Mouse (Mus musculus): ENCODE measurements around the gene Gm20388. TPM values are rescaled to one million over a fixed set of nuclear protein-coding genes. Genes with fewer than 3 reads are reported as not detected.

The Gm20388 gene
- polyA plus RNA-seq, 1 experiment from 2014 or later: 12.4 TPM

- Histone ChIP-seq H3K4me3 (ENCODE audit: low read length) (no peak overlapping the region), H3K4me1 (ENCODE audit: control insufficient read depth, insufficient read depth, low read depth, low read length) (peaks cover 66% of the 10 kb centered on the region), H3K27me3 (replicated peaks; ENCODE audit: control insufficient read depth, insufficient read depth, low read length) (0 out of 2 replicates have a peak, but pooled peaks cover 1% of the 10 kb centered on the region), H3K4me2 (ENCODE audit: low read length) (no peak overlapping the region), H3K36me3 (ENCODE audit: control insufficient read depth, insufficient read depth, low read length) (no peaks in the 10 kb centered on the region), H3K9ac (ENCODE audit: low read depth, low read length) (no peak overlapping the region), H3K9me3 (ENCODE audit: control insufficient read depth, low read length) (no peaks in the 10 kb centered on the region), H3K27ac (ENCODE audit: low read depth, low read length) (no peak overlapping the region)
- ATAC-seq: no peak
- 69% methylated on average over 9 of the region's 9 CpGs for WGBS
These were observed 375.2 kb downstream of the Gm20388 start for GRCm38 (mm10) chr8:120285878-120286277.

GRCm38 (mm10) chr8:120288122-120288908 is 377.7 kb downstream of the Gm20388 start:
- H3K9ac ChIP-seq (ENCODE audit: low read depth, low read length): no peak overlapping the region
- peaks cover 73% of the 10 kb centered on the region for H3K4me1 ChIP-seq (ENCODE audit: control insufficient read depth, insufficient read depth, low read depth, low read length)
- no peak overlapping the region for H3K27ac ChIP-seq (ENCODE audit: low read depth, low read length)
- H3K36me3 ChIP-seq (ENCODE audit: control insufficient read depth, insufficient read depth, low read length): no peaks in the 10 kb centered on the region
- WGBS: 31% methylated on average over 21 of the region's 21 CpGs
- H3K4me2 ChIP-seq (ENCODE audit: low read length): no peak overlapping the region
- ATAC-seq: no peak
- H3K4me3 ChIP-seq (ENCODE audit: low read length): no peak overlapping the region
- H3K9me3 ChIP-seq (ENCODE audit: control insufficient read depth, low read length): no peaks in the 10 kb centered on the region
- no peaks in the 10 kb centered on the region for H3K27me3 ChIP-seq (replicated peaks; ENCODE audit: control insufficient read depth, insufficient read depth, low read length)

GRCm38 (mm10) chr8:120289191-120289590 is 378.6 kb downstream of the Gm20388 start:
- Histone ChIP-seq H3K4me1 (ENCODE audit: control insufficient read depth, insufficient read depth, low read depth, low read length) (peaks cover 75% of the 10 kb centered on the region), H3K4me3 (ENCODE audit: low read length) (no peak overlapping the region), H3K4me2 (ENCODE audit: low read length) (no peak overlapping the region), H3K9me3 (ENCODE audit: control insufficient read depth, low read length) (no peaks in the 10 kb centered on the region), H3K27me3 (replicated peaks; ENCODE audit: control insufficient read depth, insufficient read depth, low read length) (no peaks in the 10 kb centered on the region), H3K27ac (ENCODE audit: low read depth, low read length) (no peak overlapping the region), H3K36me3 (ENCODE audit: control insufficient read depth, insufficient read depth, low read length) (no peaks in the 10 kb centered on the region), H3K9ac (ENCODE audit: low read depth, low read length) (no peak overlapping the region)
- ATAC-seq: no peak
- 85% methylated on average over 7 of the region's 7 CpGs for WGBS

- H3K36me3 ChIP-seq (ENCODE audit: control insufficient read depth, insufficient read depth, low read length): no peaks in the 10 kb centered on the region
- H3K9ac ChIP-seq (ENCODE audit: low read depth, low read length): no peak overlapping the region
- 24% methylated on average over 10 of the region's 10 CpGs for WGBS
- H3K27ac ChIP-seq (ENCODE audit: low read depth, low read length): no peak overlapping the region; the same call in 1 of the 2 replicates
- peak; percentile 16; the same call in 1 of the 2 replicates for ATAC-seq
- no peak overlapping the region for H3K4me2 ChIP-seq (ENCODE audit: low read length)
- peaks cover 75% of the 10 kb centered on the region for H3K4me1 ChIP-seq (ENCODE audit: control insufficient read depth, insufficient read depth, low read depth, low read length)
- no peaks in the 10 kb centered on the region for H3K9me3 ChIP-seq (ENCODE audit: control insufficient read depth, low read length)
- H3K4me3 ChIP-seq (ENCODE audit: low read length): no peak overlapping the region
- H3K27me3 ChIP-seq (replicated peaks; ENCODE audit: control insufficient read depth, insufficient read depth, low read length): no peaks in the 10 kb centered on the region
These were observed 379.1 kb downstream of the Gm20388 start for GRCm38 (mm10) chr8:120289698-120290181.

GRCm38 (mm10) chr8:120290614-120291013 is 380.0 kb downstream of the Gm20388 start:
- H3K4me3 ChIP-seq (ENCODE audit: low read length): no peak overlapping the region
- H3K36me3 ChIP-seq (ENCODE audit: control insufficient read depth, insufficient read depth, low read length): no peaks in the 10 kb centered on the region
- 49% methylated on average over 15 of the region's 15 CpGs for WGBS
- peaks cover 75% of the 10 kb centered on the region for H3K4me1 ChIP-seq (ENCODE audit: control insufficient read depth, insufficient read depth, low read depth, low read length)
- no peaks in the 10 kb centered on the region for H3K27me3 ChIP-seq (replicated peaks; ENCODE audit: control insufficient read depth, insufficient read depth, low read length)
- no peak for ATAC-seq
- H3K9me3 ChIP-seq (ENCODE audit: control insufficient read depth, low read length): no peaks in the 10 kb centered on the region
- H3K9ac ChIP-seq (ENCODE audit: low read depth, low read length): peak overlapping the region; percentile 20; the same call in 1 of the 2 replicates
- H3K27ac ChIP-seq (ENCODE audit: low read depth, low read length): 0 out of 2 replicates have a peak overlapping the region, but pooled peaks have one; percentile 37
- no peak overlapping the region for H3K4me2 ChIP-seq (ENCODE audit: low read length)

GRCm38 (mm10) chr8:120291650-120292049 is 381.0 kb downstream of the Gm20388 start:
- no peak overlapping the region for H3K4me2 ChIP-seq (ENCODE audit: low read length)
- no peak for ATAC-seq
- H3K9me3 ChIP-seq (ENCODE audit: control insufficient read depth, low read length): no peaks in the 10 kb centered on the region
- H3K4me3 ChIP-seq (ENCODE audit: low read length): no peak overlapping the region
- H3K36me3 ChIP-seq (ENCODE audit: control insufficient read depth, insufficient read depth, low read length): no peaks in the 10 kb centered on the region
- no peak overlapping the region for H3K27ac ChIP-seq (ENCODE audit: low read depth, low read length)
- 57% methylated on average over 9 of the region's 9 CpGs for WGBS
- no peak overlapping the region for H3K9ac ChIP-seq (ENCODE audit: low read depth, low read length)
- H3K27me3 ChIP-seq (replicated peaks; ENCODE audit: control insufficient read depth, insufficient read depth, low read length): no peaks in the 10 kb centered on the region
- peaks cover 74% of the 10 kb centered on the region for H3K4me1 ChIP-seq (ENCODE audit: control insufficient read depth, insufficient read depth, low read depth, low read length)

GRCm38 (mm10) chr8:120292316-120293107 is 381.9 kb downstream of the Gm20388 start:
- Histone ChIP-seq H3K4me1 (ENCODE audit: control insufficient read depth, insufficient read depth, low read depth, low read length) (peaks cover 80% of the 10 kb centered on the region), H3K9ac (ENCODE audit: low read depth, low read length) (no peak overlapping the region), H3K27me3 (replicated peaks; ENCODE audit: control insufficient read depth, insufficient read depth, low read length) (no peaks in the 10 kb centered on the region), H3K27ac (ENCODE audit: low read depth, low read length) (peak overlapping the region; percentile 25; the same call in 1 of the 2 replicates), H3K36me3 (ENCODE audit: control insufficient read depth, insufficient read depth, low read length) (no peaks in the 10 kb centered on the region), H3K4me3 (ENCODE audit: low read length) (no peak overlapping the region), H3K4me2 (ENCODE audit: low read length) (no peak overlapping the region), H3K9me3 (ENCODE audit: control insufficient read depth, low read length) (no peaks in the 10 kb centered on the region)
- ATAC-seq: peak; percentile 70
- WGBS: 27% methylated on average over 8 of the region's 8 CpGs

GRCm38 (mm10) chr8:120293421-120294357 is 383.0 kb downstream of the Gm20388 start:
- Histone ChIP-seq H3K9ac (ENCODE audit: low read depth, low read length) (peak overlapping the region; percentile 39; the same call in 1 of the 2 replicates), H3K36me3 (ENCODE audit: control insufficient read depth, insufficient read depth, low read length) (no peaks in the 10 kb centered on the region), H3K4me3 (ENCODE audit: low read length) (no peak overlapping the region), H3K4me1 (ENCODE audit: control insufficient read depth, insufficient read depth, low read depth, low read length) (peaks cover 78% of the 10 kb centered on the region), H3K27ac (ENCODE audit: low read depth, low read length) (peak overlapping the region; percentile 24; the same call in 1 of the 2 replicates), H3K9me3 (ENCODE audit: control insufficient read depth, low read length) (no peaks in the 10 kb centered on the region), H3K4me2 (ENCODE audit: low read length) (no peak overlapping the region), H3K27me3 (replicated peaks; ENCODE audit: control insufficient read depth, insufficient read depth, low read length) (no peaks in the 10 kb centered on the region)
- no peak for ATAC-seq
- WGBS: 28% methylated on average over 18 of the region's 18 CpGs
